Mouse (Mus musculus): ENCODE measurements around the gene Rbmxl1.
A peak's percentile ranks its signal among the peaks of the same experiment; 100 is the strongest.

- TF ChIP-seq CTCF (conservative IDR thresholded peaks at IDR 0.05; ENCODE audit: low read length) (peak; percentile 41), POU5F1 (IDR thresholded peaks at IDR 0.05; ENCODE audit: borderline replicate concordance, low read length) (no peak)
Measured at GRCm38 (mm10) chr8:78467889-78468288, 40.8 kb downstream of the Rbmxl1 start.
